Mouse (Mus musculus) subcutaneous adipose tissue, adult 2 months (tissue): ENCODE measurements around the gene Olfr1218. TPM values are rescaled to one million over a fixed set of nuclear protein-coding genes. Genes with fewer than 3 reads are reported as not detected.

Experiments
- polyA plus RNA-seq: library from polyadenylated mRNA; depleted of rRNA; stranded (reverse); fragments of >200 nt; gene quantifications from 2 replicates; pipeline ENCODE4 v1.2.3, GENCODE M21; 2012; ENCODE audit warnings: low replicate concordance; rRNA removed

Gene Olfr1218
- not detected in 2 replicates for polyA plus RNA-seq

DNA sequence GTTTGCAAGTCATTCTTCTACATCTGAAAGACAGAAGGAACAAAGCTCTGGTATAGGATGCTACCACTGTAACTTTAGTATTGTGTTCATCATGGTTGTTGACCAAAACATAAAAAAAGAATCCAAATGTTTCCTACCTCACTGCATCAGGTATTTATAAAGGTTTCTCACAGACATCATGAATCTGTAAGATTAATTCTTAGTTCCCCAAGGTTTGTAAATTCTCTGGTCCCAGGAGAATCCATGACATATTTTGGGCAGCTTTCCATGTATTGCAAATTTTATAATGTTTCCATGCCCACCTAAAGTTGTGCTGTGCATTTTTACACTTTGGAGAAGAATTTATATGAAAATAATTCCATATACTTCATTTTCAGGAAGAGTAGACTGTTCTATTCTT, at the start of gene Olfr1218:
TSS of gene Olfr1218 (minus strand) at position 101 of the 400 bp plus-strand sequence.

DNA sequence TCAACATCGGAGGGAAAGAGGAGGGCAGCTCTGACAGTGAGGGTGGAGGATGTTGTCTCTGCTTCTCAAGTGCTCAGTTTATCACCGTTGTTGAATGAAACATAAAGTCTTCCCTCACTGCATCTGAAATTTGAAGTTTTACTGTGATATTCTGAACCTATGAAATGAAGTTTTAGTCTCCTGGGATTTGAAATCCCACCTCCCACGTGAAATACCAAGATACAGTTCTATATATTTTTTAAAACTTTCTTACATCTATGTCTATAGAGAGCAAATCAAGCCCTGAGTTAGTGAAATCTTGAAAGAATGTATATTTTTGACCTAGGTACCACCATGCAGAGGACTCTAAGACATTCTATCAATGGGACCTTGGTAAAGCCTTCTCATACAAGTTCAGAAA, 45.7 kb upstream of the Olfr1218 start, which contains the start of gene Olfr1220:
TSS of gene Olfr1220 (minus strand) at position 101 of the 400 bp plus-strand sequence.

DNA sequence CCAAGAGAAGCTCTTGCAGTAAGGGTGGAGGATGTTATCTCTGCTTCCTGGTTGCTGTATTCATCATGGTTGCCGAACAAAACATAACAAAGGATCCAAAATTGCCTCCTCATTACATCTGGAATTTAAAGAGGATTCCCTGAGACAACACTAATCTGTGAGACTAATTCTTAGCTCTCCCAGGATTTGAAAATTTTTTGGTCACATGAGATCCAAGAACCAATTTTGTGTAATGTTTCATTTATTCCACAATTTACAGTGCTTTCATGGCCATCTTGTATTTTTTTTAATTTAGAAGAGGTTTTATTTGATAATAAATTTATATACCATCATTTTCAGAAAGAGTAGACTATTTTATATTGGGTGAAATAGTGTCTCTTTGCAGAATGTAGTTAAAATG, 22.4 kb upstream of the Olfr1218 start, which contains the start of gene Olfr1219:
TSS of gene Olfr1219 (minus strand) at position 101 of the 400 bp plus-strand sequence.

DNA sequence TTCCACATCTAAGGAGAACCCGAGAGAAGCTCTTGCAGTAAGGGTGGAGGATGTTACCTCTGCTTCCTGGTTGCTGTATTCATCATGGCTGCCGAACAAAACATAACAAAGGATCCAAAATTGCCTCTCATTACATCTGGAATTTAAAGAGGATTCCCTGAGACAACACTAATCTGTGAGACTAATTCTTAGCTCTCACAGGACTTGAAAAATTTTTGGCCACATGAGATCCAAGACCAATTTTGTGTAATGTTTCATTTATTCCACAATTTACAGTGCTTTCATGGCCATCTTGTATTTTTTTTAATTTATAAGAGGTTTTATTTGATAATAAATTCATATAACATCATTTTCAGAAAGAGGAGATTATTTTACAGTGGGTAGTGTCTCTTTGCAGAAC, 29.0 kb downstream of the Olfr1218 start, which contains the start of gene Olfr1217:
TSS of gene Olfr1217 (minus strand) at position 101 of the 400 bp plus-strand sequence.

DNA sequence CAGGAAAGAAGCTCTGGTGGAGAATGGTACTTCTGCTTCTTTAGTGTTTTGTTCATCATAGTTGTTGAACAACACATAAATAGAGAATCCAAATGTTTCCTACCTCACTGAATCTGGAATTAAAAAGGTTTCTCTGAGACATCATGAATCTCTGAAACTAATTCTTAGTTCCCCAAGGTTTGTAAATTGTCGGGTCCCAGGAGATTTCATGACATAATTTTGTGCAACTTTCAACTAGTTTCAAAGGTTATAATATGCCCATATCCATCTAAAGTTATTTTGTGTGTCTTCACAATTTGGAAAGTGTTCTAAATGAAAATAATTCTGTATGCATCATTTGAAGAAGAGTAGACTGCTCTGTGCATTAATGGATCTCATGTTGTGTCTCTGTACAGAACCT, 42.7 kb downstream of the Olfr1218 start, which contains the start of gene Olfr1216:
TSS of gene Olfr1216 (minus strand) at position 101 of the 400 bp plus-strand sequence.

DNA sequence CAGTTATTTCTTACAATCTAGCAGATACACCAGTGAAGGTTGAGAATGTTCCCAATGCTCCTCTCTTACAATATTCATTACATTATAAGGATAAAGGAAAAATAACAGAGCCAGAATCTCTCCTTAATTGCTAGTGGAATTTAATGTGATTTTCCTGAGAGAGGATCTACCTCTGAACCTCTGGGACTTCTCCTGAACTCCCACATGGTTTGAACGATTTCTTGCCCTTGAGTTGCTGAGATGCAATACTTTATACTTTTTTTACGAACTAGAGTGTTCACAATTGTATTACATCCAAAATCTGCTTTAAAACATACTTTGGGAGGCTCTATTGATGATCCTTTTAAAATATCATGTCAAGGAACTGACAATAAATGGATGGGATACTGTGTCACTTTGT, 54.1 kb downstream of the Olfr1218 start, which contains the start of gene Olfr1215:
TSS of gene Olfr1215 (minus strand) at position 101 of the 400 bp plus-strand sequence.

Other genes starting within 250 kb of the Olfr1218 start
- not detected in 2 replicates for gene Olfr1202, start 246.7 kb downstream of the Olfr1218 start, polyA plus RNA-seq
- gene Olfr1205, start 231.4 kb downstream of the Olfr1218 start, polyA plus RNA-seq = not detected in 2 replicates
- gene Olfr1204, start 211.9 kb downstream of the Olfr1218 start, polyA plus RNA-seq = not detected in 2 replicates
- not detected in 2 replicates for gene Olfr1206, start 198.0 kb downstream of the Olfr1218 start, polyA plus RNA-seq
- not detected in 2 replicates for gene Olfr1208, start 158.9 kb downstream of the Olfr1218 start, polyA plus RNA-seq
- not detected in 2 replicates for gene Olfr1209, start 146.0 kb downstream of the Olfr1218 start, polyA plus RNA-seq
- not detected in 2 replicates for gene Olfr1211, start 123.1 kb downstream of the Olfr1218 start, polyA plus RNA-seq
- gene Olfr1212, start 107.2 kb downstream of the Olfr1218 start, polyA plus RNA-seq = not detected in 2 replicates
- gene Gm13762, start 80.9 kb downstream of the Olfr1218 start, polyA plus RNA-seq = not detected in 2 replicates
- gene Olfr1214, start 68.5 kb downstream of the Olfr1218 start, polyA plus RNA-seq = not detected in 2 replicates
- gene Olfr1215, start 54.2 kb downstream of the Olfr1218 start, polyA plus RNA-seq = not detected in 2 replicates
- not detected in 2 replicates for gene Olfr1216, start 42.8 kb downstream of the Olfr1218 start, polyA plus RNA-seq
- gene Olfr1217, start 29.1 kb downstream of the Olfr1218 start, polyA plus RNA-seq = not detected in 2 replicates
- gene Olfr1219, start 22.3 kb upstream of the Olfr1218 start, polyA plus RNA-seq = not detected in 2 replicates
- gene Olfr1220, start 45.6 kb upstream of the Olfr1218 start, polyA plus RNA-seq = not detected in 2 replicates
- not detected in 2 replicates for gene Olfr1221, start 56.1 kb upstream of the Olfr1218 start, polyA plus RNA-seq
- not detected in 2 replicates for gene Olfr1222, start 71.9 kb upstream of the Olfr1218 start, polyA plus RNA-seq
- gene Olfr1223, start 90.4 kb upstream of the Olfr1218 start, polyA plus RNA-seq = not detected in 2 replicates
- gene Olfr1224-ps1, start 102.9 kb upstream of the Olfr1218 start, polyA plus RNA-seq = not detected in 2 replicates
- gene Olfr1225, start 113.5 kb upstream of the Olfr1218 start, polyA plus RNA-seq = not detected in 2 replicates
- gene Olfr1226, start 138.9 kb upstream of the Olfr1218 start, polyA plus RNA-seq = not detected in 2 replicates
- not detected in 2 replicates for gene Olfr1228, start 192.9 kb upstream of the Olfr1218 start, polyA plus RNA-seq
- not detected in 2 replicates for gene Olfr1229, start 226.8 kb upstream of the Olfr1218 start, polyA plus RNA-seq
- gene Olfr1230, start 236.1 kb upstream of the Olfr1218 start, polyA plus RNA-seq = not detected in 2 replicates
- not detected in 2 replicates for gene Olfr1231, start 245.9 kb upstream of the Olfr1218 start, polyA plus RNA-seq